In the genomic region with DNA sequence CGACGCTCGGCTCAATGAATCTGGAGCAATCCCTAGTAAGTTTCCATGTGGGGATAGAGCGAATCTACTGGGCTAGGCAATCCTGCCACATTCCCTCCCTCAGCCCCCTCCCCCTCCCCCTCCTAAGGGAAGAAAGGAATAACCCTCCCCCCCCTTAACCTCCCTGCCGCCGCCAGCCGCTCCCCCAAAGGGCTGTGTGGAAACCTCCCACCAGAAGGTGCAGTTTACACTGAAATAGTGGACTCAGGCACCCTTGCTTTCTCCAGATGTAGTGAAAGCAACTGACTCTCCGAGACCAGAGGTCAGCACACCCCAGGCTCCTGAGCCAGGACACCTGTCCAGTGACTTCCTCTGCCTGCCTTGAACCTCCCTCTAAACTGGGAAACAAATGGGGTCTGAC, we compare ENCODE assay signal across 10 mouse cellular contexts. TPM values are rescaled to one million over a fixed set of nuclear protein-coding genes. Genes with fewer than 3 reads are reported as not detected.
DNase-seq lines count a peak whose midpoint lies in the region; ATAC-seq and TF ChIP-seq lines count a peak whose summit lies in the region.
"Had no signal": no experiment of that assay in that cellular context is flagged by ENCODE, and none has a peak within 500 bp of the region (broad histone marks: within the 10 kb centered on the region; RNA-seq: fewer than 3 reads in every experiment).

No protein-coding gene starts in this region.

- under 1% methylated on average over 6 of the region's 8 CpGs for WGBS in midbrain, embryonic 11.5 days
- 8% methylated on average over 8 of the region's 8 CpGs for WGBS in midbrain, embryonic 16.5 days
- WGBS in forebrain, embryonic 14.5 days, result 9% methylated on average over 8 of the region's 8 CpGs
- 8% methylated on average over 6 of the region's 8 CpGs for WGBS in limb, embryonic 15.5 days
- WGBS in thymus, adult 2 months, result 89% methylated on average over 8 of the region's 8 CpGs

- no peak for TF ChIP-seq POLR2A in thymus, adult 2 months (IDR thresholded peaks at IDR 0.05; ENCODE audit: control insufficient read depth, extremely low read depth, insufficient read depth, low read length, poor library complexity)

- peak overlapping the region; percentile 35 for H3K4me2 ChIP-seq in midbrain, embryonic 11.5 days
- no peak overlapping the region for H3K4me2 ChIP-seq in midbrain, embryonic 16.5 days (ENCODE audit: low read length)
- peak overlapping the region; percentile 8; the same call in 1 of the 2 replicates for H3K4me2 ChIP-seq in forebrain, embryonic 14.5 days (ENCODE audit: low read length)
- peak overlapping the region; percentile 32 for H3K4me2 ChIP-seq in limb, embryonic 15.5 days

- H3K36me3 ChIP-seq in midbrain, embryonic 11.5 days (ENCODE audit: control insufficient read depth, insufficient read depth, low read length), result peaks cover 2% of the 10 kb centered on the region; the same call in 1 of the 2 replicates
- H3K36me3 ChIP-seq in midbrain, embryonic 16.5 days (ENCODE audit: control insufficient read depth, insufficient read depth, low read length), result no peaks in the 10 kb centered on the region
- no peaks in the 10 kb centered on the region for H3K36me3 ChIP-seq in forebrain, embryonic 14.5 days (ENCODE audit: control insufficient read depth, insufficient read depth, low read length)
- no peaks in the 10 kb centered on the region for H3K36me3 ChIP-seq in limb, embryonic 15.5 days
- H3K36me3 ChIP-seq in thymus, adult 2 months (ENCODE audit: control insufficient read depth, insufficient read depth, low read length), result no peaks in the 10 kb centered on the region

- intact Hi-C loops in left cerebral cortex, adult 2 months (cut with DNase I), result no loop called here

- TF ChIP-seq CTCF in thymus, adult 2 months (IDR thresholded peaks at IDR 0.05; ENCODE audit: borderline replicate concordance, control insufficient read depth, extremely low read depth, insufficient read depth, low read length, poor library complexity), result no peak
- no peak for TF ChIP-seq CTCF in left cerebral cortex, adult 2 months (IDR thresholded peaks at IDR 0.05)

- H3K4me3 ChIP-seq in midbrain, embryonic 11.5 days (ENCODE audit: low read depth, low read length), result 0 out of 2 replicates have a peak overlapping the region, but pooled peaks have one; percentile 4
- H3K4me3 ChIP-seq in midbrain, embryonic 16.5 days (ENCODE audit: low read depth, low read length), result no peak overlapping the region
- H3K4me3 ChIP-seq in forebrain, embryonic 14.5 days (ENCODE audit: low read depth, low read length), result no peak overlapping the region
- H3K4me3 ChIP-seq in limb, embryonic 15.5 days, result no peak overlapping the region
- no peak overlapping the region for H3K4me3 ChIP-seq in thymus, adult 2 months (ENCODE audit: control insufficient read depth, insufficient read depth, low read length)
- no peak overlapping the region for H3K4me3 ChIP-seq in left cerebral cortex, adult 2 months

- peak overlapping the region; percentile 74 for H3K27ac ChIP-seq in midbrain, embryonic 11.5 days (ENCODE audit: low read depth, low read length)
- no peak overlapping the region for H3K27ac ChIP-seq in midbrain, embryonic 16.5 days (ENCODE audit: low read length)
- H3K27ac ChIP-seq in forebrain, embryonic 14.5 days (ENCODE audit: low read depth, low read length), result no peak overlapping the region
- H3K27ac ChIP-seq in limb, embryonic 15.5 days, result 0 out of 2 replicates have a peak overlapping the region, but pooled peaks have one; percentile 1
- H3K27ac ChIP-seq in thymus, adult 2 months (ENCODE audit: control insufficient read depth, insufficient read depth, low read length), result no peak overlapping the region
- no peak overlapping the region for H3K27ac ChIP-seq in left cerebral cortex, adult 2 months

- H3K4me1 ChIP-seq in midbrain, embryonic 11.5 days (ENCODE audit: control insufficient read depth, insufficient read depth, low read length), result peaks cover 34% of the 10 kb centered on the region
- peaks cover 10% of the 10 kb centered on the region for H3K4me1 ChIP-seq in midbrain, embryonic 16.5 days (ENCODE audit: control insufficient read depth, insufficient read depth, low read length)
- peaks cover 5% of the 10 kb centered on the region for H3K4me1 ChIP-seq in forebrain, embryonic 14.5 days (ENCODE audit: control insufficient read depth, insufficient read depth, low read length)
- H3K4me1 ChIP-seq in limb, embryonic 15.5 days, result peaks cover 28% of the 10 kb centered on the region
- H3K4me1 ChIP-seq in thymus, adult 2 months (replicated peaks; ENCODE audit: control insufficient read depth, insufficient read depth, low read length), result peaks cover 5% of the 10 kb centered on the region

- H3K9me3 ChIP-seq in midbrain, embryonic 11.5 days (ENCODE audit: control insufficient read depth, low read length), result no peaks in the 10 kb centered on the region
- no peaks in the 10 kb centered on the region for H3K9me3 ChIP-seq in midbrain, embryonic 16.5 days (replicated peaks; ENCODE audit: control insufficient read depth, low read length, poor library complexity, severe bottlenecking)
- no peaks in the 10 kb centered on the region for H3K9me3 ChIP-seq in forebrain, embryonic 14.5 days (replicated peaks; ENCODE audit: control insufficient read depth, low read length)
- H3K9me3 ChIP-seq in limb, embryonic 15.5 days, result no peaks in the 10 kb centered on the region

- H3K9ac ChIP-seq in midbrain, embryonic 11.5 days (ENCODE audit: low read length), result 0 out of 2 replicates have a peak overlapping the region, but pooled peaks have one; percentile 24
- H3K9ac ChIP-seq in midbrain, embryonic 16.5 days (ENCODE audit: low read depth, low read length), result no peak overlapping the region
- H3K9ac ChIP-seq in forebrain, embryonic 14.5 days (ENCODE audit: low read length), result no peak overlapping the region
- H3K9ac ChIP-seq in limb, embryonic 15.5 days, result no peak overlapping the region

- no peak for DNase-seq in midbrain, embryonic 11.5 days (ENCODE audit: low spot score, missing footprints)
- no peak for DNase-seq in forebrain, embryonic 14.5 days (ENCODE audit: low spot score)
- DNase-seq in yolk sac, embryonic 10.5 days (ENCODE audit: low spot score), result peak; percentile 75
- no peak for DNase-seq in thymus, postnatal 14 days
- DNase-seq in thymus, adult 2 months, result no peak
- no peak for DNase-seq in left cerebral cortex, adult 2 months (ENCODE audit: extremely low spot score in 1 of 2, low spot score in 2 of 2)

- peak; percentile 15; the same call in 1 of the 2 replicates for ATAC-seq in midbrain, embryonic 11.5 days (ENCODE audit: low FRiP score)
- ATAC-seq in midbrain, embryonic 16.5 days, result no peak
- no peak for ATAC-seq in forebrain, embryonic 14.5 days
- ATAC-seq in limb, embryonic 15.5 days (ENCODE audit: insufficient number of reproducible peaks, low FRiP score, low TSS enrichment, low read depth), result no peak

- no peaks in the 10 kb centered on the region for H3K27me3 ChIP-seq in midbrain, embryonic 11.5 days (ENCODE audit: control insufficient read depth, insufficient read depth, low read length)
- peaks cover 2% of the 10 kb centered on the region; the same call in 1 of the 2 replicates for H3K27me3 ChIP-seq in midbrain, embryonic 16.5 days (ENCODE audit: control insufficient read depth, insufficient read depth, low read depth, low read length)
- no peaks in the 10 kb centered on the region for H3K27me3 ChIP-seq in forebrain, embryonic 14.5 days (replicated peaks; ENCODE audit: control insufficient read depth, insufficient read depth, low read length)
- H3K27me3 ChIP-seq in limb, embryonic 15.5 days, result no peaks in the 10 kb centered on the region
- no peaks in the 10 kb centered on the region for H3K27me3 ChIP-seq in thymus, adult 2 months (ENCODE audit: control insufficient read depth, insufficient read depth, low read length)

RNA-seq across cellular contexts. Expression of a gene that starts 11.1 kb away (rescaled TPM):
- not detected in 2 replicates for polyA plus RNA-seq in midbrain, embryonic 11.5 days (2014; fragmentation: Nextera tagmentation; extraction: Ambion mirVana)
- not detected in 2 replicates for polyA plus RNA-seq in midbrain, embryonic 16.5 days (2015; fragmentation: Nextera tagmentation; extraction: Ambion mirVana)
- polyA plus RNA-seq in forebrain, embryonic 14.5 days (2014; fragmentation: Nextera tagmentation; extraction: Ambion mirVana), result not detected in 2 replicates
- 5.5 and 6.6 TPM in 2 replicates for polyA plus RNA-seq in limb, embryonic 15.5 days (2015; fragmentation: Nextera tagmentation; extraction: Ambion mirVana)
- not detected in 2 replicates for polyA plus RNA-seq in thymus, adult 2 months (2012; rRNA removed)
- total RNA-seq in left cerebral cortex, adult 2 months (2021), result not detected
- total RNA-seq: heart, adult 18-20 months had no signal
- polyA plus RNA-seq: brain, embryonic 14.5 days had no signal

RNA-seq across cellular contexts. Expression of a gene that starts 21.9 kb away (rescaled TPM):
- not detected in 2 replicates for polyA plus RNA-seq in midbrain, embryonic 11.5 days (2014; fragmentation: Nextera tagmentation; extraction: Ambion mirVana)
- polyA plus RNA-seq in midbrain, embryonic 16.5 days (2015; fragmentation: Nextera tagmentation; extraction: Ambion mirVana), result not detected in 2 replicates
- polyA plus RNA-seq in forebrain, embryonic 14.5 days (2014; fragmentation: Nextera tagmentation; extraction: Ambion mirVana), result not detected in 2 replicates
- polyA plus RNA-seq in limb, embryonic 15.5 days (2015; fragmentation: Nextera tagmentation; extraction: Ambion mirVana), result 4.5 and 5.7 TPM in 2 replicates
- polyA plus RNA-seq in thymus, adult 2 months (2012; rRNA removed), result 88.6 and 94.5 TPM in 2 replicates
- not detected for total RNA-seq in left cerebral cortex, adult 2 months (2021)
- total RNA-seq: heart, adult 18-20 months had no signal
- polyA plus RNA-seq: brain, embryonic 14.5 days had no signal

RNA-seq across cellular contexts. Expression of a gene that starts 37.6 kb away (rescaled TPM):
- 1.6 and 2.2 TPM in 2 replicates for polyA plus RNA-seq in midbrain, embryonic 11.5 days (2014; fragmentation: Nextera tagmentation; extraction: Ambion mirVana)
- polyA plus RNA-seq in midbrain, embryonic 16.5 days (2015; fragmentation: Nextera tagmentation; extraction: Ambion mirVana), result 0.15 and 0.17 TPM in 2 replicates
- polyA plus RNA-seq in forebrain, embryonic 14.5 days (2014; fragmentation: Nextera tagmentation; extraction: Ambion mirVana), result 0.04 and 0.05 TPM in 2 replicates
- polyA plus RNA-seq in limb, embryonic 15.5 days (2015; fragmentation: Nextera tagmentation; extraction: Ambion mirVana), result 0.24 and 0.27 TPM in 2 replicates
- polyA plus RNA-seq in thymus, adult 2 months (2012; rRNA removed), result 0.03 TPM in 1 of 2 replicates, not detected in the other
- under 1 TPM; 0.72 to 0.84 TPM for total RNA-seq in left cerebral cortex, adult 2 months (2021)
- total RNA-seq: heart, adult 18-20 months had no signal

Comparison
In these comparisons a context has a peak if more than half of its experiments do, and no peak if none do; other contexts are left out.
1. H3K27ac ChIP-seq: peak in midbrain, embryonic 11.5 days (single experiment) and limb, embryonic 15.5 days (single experiment); none in midbrain, embryonic 16.5 days (single experiment), forebrain, embryonic 14.5 days (single experiment), thymus, adult 2 months (single experiment) and left cerebral cortex, adult 2 months (single experiment).
2. RNA of a gene that starts 21.9 kb away (polyA plus RNA-seq): 88.6 to 94.5 TPM in thymus, adult 2 months; 4.5 to 5.7 TPM in limb, embryonic 15.5 days, not detected in midbrain, embryonic 11.5 days, not detected in midbrain, embryonic 16.5 days and not detected in forebrain, embryonic 14.5 days; every median in the first group is over 10 times any median in the second.